Mouse (Mus musculus) megakaryocyte, adult 5-6 weeks (primary cell): ENCODE results near the gene Poldip3. TPM values are rescaled to one million over a fixed set of nuclear protein-coding genes. Genes with fewer than 3 reads are reported as not detected.

Experiments used
- ATAC-seq: 2 replicates; pipeline ENCODE4 v1.8.0; 2016; ENCODE audit warnings: mild to moderate bottlenecking, inconsistent platforms; ENCODE audit not compliant: poor library complexity, severe bottlenecking
- total RNA-seq, 2 experiments: library from RNA; stranded (forward) in 1 of 2; stranded (reverse) in 1 of 2; fragments of 153-499, 151-499 nt in 1 of 2; fragments of 221-1000, 200-1000 nt in 1 of 2; gene quantifications; 2 replicates each; pipeline versions ENCODE4 v1.2.3 to v1.2.4; 2015 to 2017

Gene Poldip3
- total RNA-seq, 2 experiments from 2014 or later = 41.5 to 118 TPM

DNA sequence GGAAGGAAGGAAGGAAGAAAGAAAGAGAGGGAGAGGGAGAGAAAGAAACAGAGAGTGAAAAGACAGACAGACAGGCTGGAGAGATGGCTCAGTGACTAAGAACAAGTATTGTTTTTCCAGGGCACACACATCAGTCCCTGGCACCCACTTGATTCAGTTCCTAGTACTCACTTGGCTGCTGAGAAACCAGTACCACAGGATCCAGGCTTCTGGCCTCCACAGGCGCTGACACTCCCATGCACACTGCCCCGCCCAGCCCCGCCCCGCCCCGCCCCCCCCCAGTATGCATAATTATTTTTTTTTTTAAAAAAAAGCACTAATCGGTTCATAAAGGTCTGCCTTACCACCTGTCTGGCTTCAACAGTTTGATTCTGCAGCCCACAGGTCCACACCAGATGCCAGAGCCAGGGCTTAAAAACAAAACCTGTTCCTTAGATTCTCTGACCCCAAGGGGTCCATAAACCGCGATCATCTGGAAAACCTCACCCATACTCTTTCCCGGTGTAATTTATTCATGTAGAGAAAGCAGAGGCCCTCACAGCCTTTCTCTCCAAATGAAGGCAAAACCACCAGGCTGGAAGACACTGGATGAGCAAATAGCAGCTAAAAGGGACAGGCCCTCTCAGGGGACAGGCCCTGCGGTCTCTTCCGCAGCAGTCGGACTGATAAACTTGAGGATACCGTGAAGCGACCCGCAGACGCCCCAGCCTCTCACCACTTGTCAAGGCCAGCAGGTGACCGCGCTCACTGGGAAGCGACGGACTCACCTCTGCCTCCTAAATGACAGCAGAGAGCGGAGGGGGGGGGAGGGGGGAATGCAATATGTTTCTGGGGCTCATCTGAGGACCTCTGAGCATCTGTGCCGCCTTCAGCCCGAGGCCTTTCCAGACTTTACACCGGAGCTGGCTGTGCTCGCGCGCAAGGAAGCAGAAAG lies 60.4 kb downstream of the Poldip3 start:
- no peak for ATAC-seq

DNA sequence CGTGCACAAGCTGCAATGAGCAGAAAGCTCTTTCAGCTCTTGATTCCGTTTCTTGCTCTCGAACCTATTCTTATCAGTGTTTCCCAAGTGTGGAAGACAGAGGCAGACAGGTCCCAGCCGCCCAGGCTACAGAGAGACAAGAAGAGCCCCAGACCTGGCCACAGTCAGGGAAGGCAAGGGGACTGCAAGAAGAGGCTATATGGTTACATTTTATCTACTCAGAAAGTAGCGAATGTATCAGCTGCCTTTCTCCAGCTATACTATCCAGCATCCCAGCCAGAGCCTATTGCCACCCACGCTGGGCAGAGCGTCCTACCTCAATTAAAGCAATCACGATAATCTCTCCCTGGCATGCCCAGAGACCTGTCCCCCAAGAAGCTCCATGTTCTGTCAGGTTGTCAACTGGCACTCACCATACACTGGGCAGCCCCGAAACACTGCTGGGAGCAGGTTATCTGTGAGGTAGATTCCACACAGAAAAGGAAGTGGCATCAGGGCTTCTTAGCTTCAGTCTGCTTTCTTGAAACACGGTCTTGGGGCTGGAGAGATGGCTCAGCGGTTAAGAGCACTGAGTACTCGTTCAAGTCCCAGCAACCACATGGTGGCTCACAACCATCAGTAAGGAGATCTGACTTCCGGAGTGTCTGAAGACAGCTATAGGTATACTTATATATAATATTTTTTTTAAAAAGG lies 62.4 kb downstream of the Poldip3 start:
- no peak for ATAC-seq

DNA sequence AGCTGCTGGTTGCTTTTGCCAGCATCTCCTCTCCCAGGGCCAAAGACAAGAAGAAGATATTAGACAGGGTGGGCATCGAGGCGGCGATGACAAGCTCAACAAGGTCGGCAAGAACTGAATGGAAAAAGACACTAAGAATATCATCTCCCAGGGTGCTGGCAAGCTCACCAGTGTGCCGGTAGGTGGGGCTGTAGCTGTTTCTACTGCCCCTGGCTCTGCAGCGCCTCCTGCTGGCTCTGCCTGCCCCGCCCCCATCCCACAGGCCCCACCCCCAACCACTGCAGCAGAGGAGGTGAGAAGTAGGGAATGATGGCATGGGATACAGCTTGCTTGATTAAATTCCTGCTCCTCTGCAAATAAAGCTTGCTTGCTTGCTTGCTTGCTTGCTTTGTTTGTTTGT lies 63.3 kb downstream of the Poldip3 start:
- peak; percentile 84 for ATAC-seq

DNA sequence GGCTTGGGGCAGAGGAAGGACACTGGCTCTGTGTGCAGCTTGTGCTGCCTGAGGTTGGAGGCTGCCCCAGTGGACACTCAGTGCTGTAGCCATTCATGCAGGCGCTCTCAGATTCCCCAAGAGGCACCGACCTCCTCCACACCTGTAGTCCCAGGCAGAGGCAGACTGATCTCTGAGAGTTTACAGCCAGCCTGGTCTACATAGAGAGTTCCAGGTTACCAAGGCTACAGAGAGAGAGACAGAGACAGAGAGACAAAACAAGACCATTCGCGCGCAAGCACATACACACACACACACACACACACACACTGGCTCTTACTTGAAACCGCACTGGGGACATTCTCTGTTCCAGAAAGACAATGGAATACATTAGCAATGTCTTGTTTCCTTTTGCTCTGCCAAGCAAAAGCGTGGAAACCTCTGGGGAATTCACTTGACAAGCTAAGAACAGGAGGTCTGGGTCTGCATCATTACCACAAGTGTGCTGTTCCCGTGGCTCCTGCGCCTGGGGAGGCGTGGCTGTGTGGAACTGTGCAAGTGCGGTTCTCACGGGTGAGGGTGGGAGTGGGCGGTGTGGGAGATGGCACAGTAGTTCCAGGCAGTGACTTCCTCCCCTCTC lies 65.1 kb downstream of the Poldip3 start:
- ATAC-seq = no peak

DNA sequence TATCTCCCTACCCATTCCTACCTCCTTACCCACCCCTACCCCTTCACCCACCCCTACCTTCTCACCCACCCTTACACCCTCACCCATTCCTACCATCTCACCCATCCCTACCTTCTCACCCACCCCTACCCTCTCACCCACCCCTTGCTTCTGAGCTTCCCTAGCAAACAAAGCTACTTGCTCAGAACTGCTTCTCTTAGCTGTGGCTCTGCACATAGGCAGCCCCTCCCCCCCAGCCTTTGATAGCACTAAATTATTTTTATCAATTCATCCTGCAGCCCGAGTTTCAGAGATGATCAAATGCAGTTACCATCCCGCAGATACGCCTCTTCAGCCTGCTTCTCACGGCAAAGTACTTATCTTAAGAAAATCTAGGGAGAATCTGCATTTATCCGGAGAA lies 65.7 kb downstream of the Poldip3 start:
- no peak for ATAC-seq

Other genes with a start within 250 kb of the Poldip3 start
- 40.7 and 46.5 TPM in 2 replicates for gene Tcf20, start 161.5 kb downstream of the Poldip3 start, total RNA-seq (2015)
- 75.9 and 85.2 TPM in 2 replicates for gene Tcf20, start 161.5 kb downstream of the Poldip3 start, total RNA-seq (2017)
- gene Nfam1, start 116.1 kb downstream of the Poldip3 start, total RNA-seq (2015) = 159 TPM in 2 replicates
- gene Nfam1, start 116.1 kb downstream of the Poldip3 start, total RNA-seq (2017) = 189 and 212 TPM in 2 replicates
- gene Serhl, start 59.9 kb downstream of the Poldip3 start, total RNA-seq (2015) = 36.6 and 46.4 TPM in 2 replicates
- gene Serhl, start 59.9 kb downstream of the Poldip3 start, total RNA-seq (2017) = 27.0 and 34.6 TPM in 2 replicates
- 17.5 and 21.2 TPM in 2 replicates for gene Rrp7a, start 26.6 kb downstream of the Poldip3 start, total RNA-seq (2015)
- gene Rrp7a, start 26.6 kb downstream of the Poldip3 start, total RNA-seq (2017) = 50.8 and 57.9 TPM in 2 replicates
- 42.8 and 44.7 TPM in 2 replicates for gene Cyb5r3, start 23.2 kb upstream of the Poldip3 start, total RNA-seq (2015)
- gene Cyb5r3, start 23.2 kb upstream of the Poldip3 start, total RNA-seq (2017) = 21.0 and 24.5 TPM in 2 replicates
- gene A4galt, start 102.4 kb upstream of the Poldip3 start, total RNA-seq (2015) = not detected in 2 replicates
- not detected in 2 replicates for gene A4galt, start 102.4 kb upstream of the Poldip3 start, total RNA-seq (2017)
- 15.6 and 26.2 TPM in 2 replicates for gene Arfgap3, start 200.9 kb upstream of the Poldip3 start, total RNA-seq (2015)
- gene Arfgap3, start 200.9 kb upstream of the Poldip3 start, total RNA-seq (2017) = 20.9 and 21.6 TPM in 2 replicates